Mouse (Mus musculus): ENCODE measurements around the gene Hdgf. TPM values are rescaled to one million over a fixed set of nuclear protein-coding genes. Genes with fewer than 3 reads are reported as not detected.

Hdgf gene
- polyA plus RNA-seq, 1 experiment from 2014 or later, result 155 TPM

DNA sequence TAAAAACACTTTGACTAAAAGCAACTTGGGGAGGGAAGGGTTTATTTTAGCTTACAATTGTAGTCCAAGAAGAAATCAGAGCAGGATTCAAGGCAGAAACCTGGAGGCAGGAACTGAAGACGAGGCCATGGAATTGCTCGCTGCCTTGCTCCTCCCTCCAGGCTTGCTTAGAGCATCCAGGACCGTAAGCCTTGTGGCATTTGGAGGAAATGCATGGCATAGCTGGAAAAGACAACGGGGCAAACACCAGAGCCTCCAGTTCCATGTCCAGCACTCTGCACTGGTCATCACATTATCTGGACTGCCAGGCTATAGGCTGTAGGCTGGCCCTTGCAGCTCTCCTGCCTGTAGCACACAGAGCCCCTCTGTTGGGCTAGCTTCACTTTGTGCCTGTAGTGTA, 28.4 kb downstream of the Hdgf start:
- Histone ChIP-seq H3K4me2 (no peak overlapping the region), H3K9me3 (no peaks in the 10 kb centered on the region), H3K27me3 (no peaks in the 10 kb centered on the region), H3K27ac (no peak overlapping the region), H3K4me3 (no peak overlapping the region), H3K9ac (no peak overlapping the region), H3K36me3 (peaks cover 51% of the 10 kb centered on the region), H3K4me1 (replicated peaks) (peaks cover 50% of the 10 kb centered on the region)
- ATAC-seq (ENCODE audit: low FRiP score), result no peak
- WGBS, result 72% methylated on average over 4 of the region's 4 CpGs

- 85% methylated on average over 4 of the region's 4 CpGs for WGBS
- peaks cover 58% of the 10 kb centered on the region for H3K36me3 ChIP-seq
- no peaks in the 10 kb centered on the region for H3K27me3 ChIP-seq
- no peak overlapping the region for H3K4me3 ChIP-seq
- H3K4me2 ChIP-seq, result no peak overlapping the region
- H3K27ac ChIP-seq, result no peak overlapping the region
- no peaks in the 10 kb centered on the region for H3K9me3 ChIP-seq
- H3K9ac ChIP-seq, result no peak overlapping the region
- H3K4me1 ChIP-seq (replicated peaks), result peaks cover 49% of the 10 kb centered on the region
- ATAC-seq (ENCODE audit: low FRiP score), result no peak
Measured at GRCm38 (mm10) chr3:87935201-87935600, 29.1 kb downstream of the Hdgf start.

GRCm38 (mm10) chr3:87935776-87936175, 29.7 kb downstream of the Hdgf start:
- H3K27me3 ChIP-seq, result no peaks in the 10 kb centered on the region
- H3K4me2 ChIP-seq, result no peak overlapping the region
- peaks cover 62% of the 10 kb centered on the region for H3K36me3 ChIP-seq
- no peak overlapping the region for H3K27ac ChIP-seq
- WGBS, result 95% methylated on average over 2 of the region's 2 CpGs
- no peak overlapping the region for H3K4me3 ChIP-seq
- H3K4me1 ChIP-seq (replicated peaks), result peaks cover 48% of the 10 kb centered on the region
- 0 out of 2 replicates have a peak, but pooled peaks have one; percentile 54 for ATAC-seq (ENCODE audit: low FRiP score)
- 0 out of 2 replicates have a peak overlapping the region, but pooled peaks have one; percentile 24 for H3K9ac ChIP-seq
- no peaks in the 10 kb centered on the region for H3K9me3 ChIP-seq

DNA sequence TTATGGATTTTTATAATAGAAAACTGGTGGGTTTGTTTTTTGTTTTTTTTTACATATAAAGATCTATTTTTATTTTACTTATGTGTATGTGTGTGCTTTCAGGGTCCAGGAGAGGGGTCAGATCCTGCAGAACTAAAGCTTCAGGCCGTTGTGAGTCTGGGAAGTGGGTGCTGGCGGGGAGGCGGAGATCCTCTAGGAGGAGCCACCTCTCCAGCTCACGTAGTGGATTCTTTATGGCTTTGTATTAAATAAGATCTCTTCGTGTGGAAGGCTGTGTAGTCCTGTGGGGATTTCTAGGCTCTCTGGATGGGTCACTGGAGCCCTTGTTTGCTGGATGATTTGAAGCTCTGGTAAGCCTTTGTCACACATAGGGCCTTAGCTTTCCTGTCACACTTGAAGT, 34.5 kb downstream of the Hdgf start:
- 57% methylated on average over 5 of the region's 5 CpGs for WGBS
- Histone ChIP-seq H3K9me3 (no peaks in the 10 kb centered on the region), H3K4me3 (no peak overlapping the region), H3K4me2 (no peak overlapping the region), H3K27me3 (no peaks in the 10 kb centered on the region), H3K9ac (no peak overlapping the region), H3K36me3 (peaks cover 72% of the 10 kb centered on the region), H3K4me1 (replicated peaks) (peaks cover 22% of the 10 kb centered on the region), H3K27ac (no peak overlapping the region)
- ATAC-seq (ENCODE audit: low FRiP score), result no peak

DNA sequence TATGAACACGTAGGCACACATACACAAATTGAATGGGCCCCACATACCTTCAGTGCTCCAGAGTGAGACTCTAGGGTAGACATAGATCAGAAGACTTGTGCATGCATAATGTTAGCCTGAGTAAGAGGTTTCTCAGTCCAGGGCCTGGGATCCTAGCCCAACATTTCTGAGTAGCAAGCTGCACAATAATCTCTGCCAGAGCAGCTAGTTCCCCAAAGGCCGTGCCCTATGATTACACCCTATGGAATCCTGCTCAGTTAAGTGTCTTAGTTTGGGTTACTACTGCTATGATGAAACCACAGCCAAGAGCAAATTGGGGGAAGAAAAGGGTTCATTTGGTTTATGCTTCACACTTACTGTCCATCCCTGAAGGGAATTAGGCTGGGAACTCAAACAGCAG, 36.4 kb downstream of the Hdgf start:
- H3K9ac ChIP-seq, result no peak overlapping the region
- H3K4me1 ChIP-seq (replicated peaks), result peaks cover 32% of the 10 kb centered on the region
- WGBS, result 94% methylated on average over 2 of the region's 2 CpGs
- no peaks in the 10 kb centered on the region for H3K9me3 ChIP-seq
- H3K4me2 ChIP-seq, result no peak overlapping the region
- H3K36me3 ChIP-seq, result peaks cover 61% of the 10 kb centered on the region
- H3K27ac ChIP-seq, result no peak overlapping the region
- no peaks in the 10 kb centered on the region for H3K27me3 ChIP-seq
- no peak overlapping the region for H3K4me3 ChIP-seq
- ATAC-seq (ENCODE audit: low FRiP score), result no peak

DNA sequence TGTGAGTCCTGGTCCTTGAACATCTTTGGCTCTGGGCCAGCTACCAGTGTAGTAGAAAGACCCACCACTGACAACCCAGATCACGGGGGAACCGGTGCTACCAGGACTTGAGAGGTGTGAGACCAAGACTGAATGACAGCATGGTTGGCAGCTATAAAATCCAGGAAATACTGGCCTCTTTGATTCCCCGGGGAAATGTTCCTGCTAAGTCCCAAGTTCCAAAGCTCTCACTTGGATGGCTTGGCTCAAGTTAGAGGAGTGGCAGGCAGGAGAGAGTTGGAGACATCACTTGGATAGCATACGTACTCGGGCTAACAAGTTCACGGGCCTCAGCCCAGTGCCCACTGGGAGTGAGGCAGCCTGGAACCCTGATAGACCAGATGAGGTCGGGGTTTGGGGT, 37.5 kb downstream of the Hdgf start:
- WGBS, result 83% methylated on average over 7 of the region's 7 CpGs

GRCm38 (mm10) chr3:87944838-87945600, 38.9 kb downstream of the Hdgf start:
- peaks cover 58% of the 10 kb centered on the region for H3K4me1 ChIP-seq (replicated peaks)
- peak; percentile 55 for ATAC-seq (ENCODE audit: low FRiP score)

More for the DNA sequence above, 37.5 kb downstream of the Hdgf start:
- no peak overlapping the region for H3K4me3 ChIP-seq
- no peak overlapping the region for H3K27ac ChIP-seq
- H3K4me1 ChIP-seq (replicated peaks), result peaks cover 43% of the 10 kb centered on the region
- no peak for ATAC-seq (ENCODE audit: low FRiP score)
- peaks cover 49% of the 10 kb centered on the region for H3K36me3 ChIP-seq
- no peaks in the 10 kb centered on the region for H3K27me3 ChIP-seq
- H3K9ac ChIP-seq, result no peak overlapping the region
- no peaks in the 10 kb centered on the region for H3K9me3 ChIP-seq
- H3K4me2 ChIP-seq, result no peak overlapping the region

DNA sequence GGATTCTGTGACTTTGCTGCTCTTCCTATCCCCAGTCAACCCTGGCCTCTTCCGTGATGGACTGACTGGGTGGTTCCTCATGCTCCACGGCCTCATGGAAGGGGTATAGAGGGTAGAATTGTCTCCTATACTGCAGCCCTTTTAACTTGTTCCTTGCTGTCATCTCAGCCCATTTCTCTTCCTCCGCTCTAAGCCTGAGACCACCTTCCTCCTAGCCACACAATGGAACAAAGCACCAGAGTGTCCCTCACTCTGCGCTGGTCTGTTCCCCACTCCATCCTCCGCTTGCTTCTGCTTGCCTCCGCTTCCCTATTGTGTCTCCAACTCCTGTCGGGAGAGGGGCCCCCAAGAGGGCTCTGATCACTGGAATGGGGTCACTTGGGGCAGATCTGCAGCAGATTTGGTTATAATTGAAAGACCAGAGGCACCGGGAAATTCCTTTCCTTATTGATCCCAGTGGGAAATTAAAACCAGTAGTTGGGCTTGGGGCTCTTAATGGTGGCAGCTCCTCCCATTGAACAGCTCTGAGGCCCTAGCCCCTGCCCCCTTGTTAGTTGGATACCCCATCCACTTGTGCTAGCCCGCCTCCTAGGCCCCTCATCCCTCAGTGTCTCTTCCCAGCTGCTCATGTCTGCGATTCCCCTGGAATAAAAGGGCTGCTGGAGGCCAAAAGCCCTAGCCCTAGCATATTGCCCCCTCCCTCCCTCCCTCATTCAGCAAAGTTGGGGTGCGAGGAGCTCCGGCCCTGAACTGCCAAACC, 39.8 kb downstream of the Hdgf start:
- Histone ChIP-seq H3K9ac (no peak overlapping the region), H3K4me3 (no peak overlapping the region), H3K27ac (peak overlapping the region; percentile 55), H3K4me2 (no peak overlapping the region), H3K27me3 (no peaks in the 10 kb centered on the region), H3K4me1 (replicated peaks) (peaks cover 64% of the 10 kb centered on the region), H3K36me3 (peaks cover 27% of the 10 kb centered on the region), H3K9me3 (no peaks in the 10 kb centered on the region)
- no peak for ATAC-seq (ENCODE audit: low FRiP score)
- whole genome bisulfite sequencing, result 8% methylated on average over 12 of the region's 12 CpGs

More at GRCm38 (mm10) chr3:87944838-87945600, 38.9 kb downstream of the Hdgf start:
- Histone ChIP-seq H3K4me3 (no peak overlapping the region), H3K27ac (peak overlapping the region; percentile 56), H3K9me3 (no peaks in the 10 kb centered on the region), H3K4me2 (no peak overlapping the region), H3K9ac (peak overlapping the region; percentile 53; the same call in 1 of the 2 replicates), H3K27me3 (no peaks in the 10 kb centered on the region), H3K36me3 (peaks cover 35% of the 10 kb centered on the region)
- 9% methylated on average over 4 of the region's 4 CpGs for WGBS

- Histone ChIP-seq H3K4me1 (replicated peaks) (peaks cover 69% of the 10 kb centered on the region), H3K9ac (peak overlapping the region; percentile 35; the same call in 1 of the 2 replicates), H3K4me2 (no peak overlapping the region), H3K4me3 (no peak overlapping the region), H3K9me3 (no peaks in the 10 kb centered on the region), H3K36me3 (peaks cover 22% of the 10 kb centered on the region), H3K27me3 (no peaks in the 10 kb centered on the region), H3K27ac (peak overlapping the region; percentile 55)
- no peak for ATAC-seq (ENCODE audit: low FRiP score)
- 36% methylated on average over 1 of the region's 1 CpGs for WGBS
Measured at GRCm38 (mm10) chr3:87946541-87946860, 40.4 kb downstream of the Hdgf start.

DNA sequence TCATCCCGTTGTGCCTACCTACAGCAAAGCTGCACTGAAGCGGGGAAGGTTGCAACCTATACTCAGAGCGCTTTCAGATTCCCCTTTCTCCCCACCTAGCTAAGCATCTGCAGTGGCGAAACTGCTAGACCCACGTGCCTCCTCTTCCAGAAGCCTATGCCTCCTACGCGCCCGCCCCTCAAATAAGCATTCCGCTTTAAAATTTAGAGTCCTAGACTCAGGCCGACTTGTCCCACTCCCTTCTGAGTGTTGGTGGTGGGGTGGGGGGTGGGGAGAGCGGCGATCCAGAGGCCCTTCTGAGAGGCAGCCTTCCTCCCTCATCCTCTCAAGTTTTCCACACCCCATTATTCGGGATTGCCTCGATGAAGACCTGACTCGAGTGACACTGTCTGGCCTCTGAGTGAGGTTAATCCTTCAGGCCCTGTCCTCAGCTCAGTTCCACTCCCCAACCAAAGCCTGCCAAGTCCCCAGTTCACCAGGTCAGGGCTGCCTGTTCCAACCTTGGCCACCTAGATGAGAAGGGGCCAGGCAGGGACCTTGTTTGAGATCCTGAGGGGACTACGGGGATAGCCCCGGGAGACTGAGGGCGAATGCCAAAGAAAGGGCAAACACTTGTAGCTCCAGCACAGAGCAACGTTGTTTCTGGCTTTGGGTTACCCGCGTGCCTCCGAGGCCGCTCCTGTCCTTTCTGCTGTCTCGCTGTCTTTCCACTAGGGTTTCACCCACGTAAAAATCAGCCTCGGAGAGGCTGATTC, 41.1 kb downstream of the Hdgf start:
- ATAC-seq (ENCODE audit: low FRiP score), result peak; percentile 0; the same call in 1 of the 2 replicates
- H3K9me3 ChIP-seq, result no peaks in the 10 kb centered on the region
- H3K4me3 ChIP-seq, result peak overlapping the region; percentile 36
- H3K27me3 ChIP-seq, result no peaks in the 10 kb centered on the region
- 5% methylated on average over 26 of the region's 26 CpGs for WGBS
- H3K9ac ChIP-seq, result peak overlapping the region; percentile 68
- peak overlapping the region; percentile 55; the same call in 1 of the 2 replicates for H3K27ac ChIP-seq
- peaks cover 76% of the 10 kb centered on the region for H3K4me1 ChIP-seq (replicated peaks)
- peak overlapping the region; percentile 59 for H3K4me2 ChIP-seq
- peaks cover 14% of the 10 kb centered on the region for H3K36me3 ChIP-seq

GRCm38 (mm10) chr3:87947811-87948199, 41.7 kb downstream of the Hdgf start:
- peak overlapping the region; percentile 68 for H3K9ac ChIP-seq
- H3K4me3 ChIP-seq, result peak overlapping the region; percentile 36
- H3K9me3 ChIP-seq, result no peaks in the 10 kb centered on the region
- no peaks in the 10 kb centered on the region for H3K27me3 ChIP-seq
- peak overlapping the region; percentile 59 for H3K4me2 ChIP-seq
- peaks cover 82% of the 10 kb centered on the region for H3K4me1 ChIP-seq (replicated peaks)
- H3K27ac ChIP-seq, result peak overlapping the region; percentile 23; the same call in 1 of the 2 replicates
- peaks cover 9% of the 10 kb centered on the region; the same call in 1 of the 2 replicates for H3K36me3 ChIP-seq
- 0% methylated on average over 16 of the region's 17 CpGs for WGBS
- peak; percentile 9; the same call in 1 of the 2 replicates for ATAC-seq (ENCODE audit: low FRiP score)

All from hindbrain, embryonic 13.5 days (tissue).